Mouse (Mus musculus) CH12.LX (cell line): ENCODE results near the gene Hhipl1. TPM values are rescaled to one million over a fixed set of nuclear protein-coding genes. Genes with fewer than 3 reads are reported as not detected.
A peak's percentile ranks its signal among the peaks of the same experiment; 100 is the strongest.

Experiments used
- DNase-seq: peaks from one replicate; pipeline ENCODE4 v3.0.0-alpha.2; 2013; ENCODE audit errors: extremely low read depth
- H3K27ac ChIP-seq: 2 replicates; pipeline ENCODE4 v1.5.1; 2012; ENCODE audit warnings: low read depth, mild to moderate bottlenecking, control low read depth, moderate library complexity; ENCODE audit not compliant: insufficient read depth
- H3K27me3 ChIP-seq: replicated peaks from 2 replicates; pipeline ENCODE3; 2012; ENCODE audit warnings: inconsistent platforms
- H3K36me3 ChIP-seq, 2 experiments: replicated peaks in 1 of 2; 2 replicates each; pipeline versions ENCODE3 to v1.6.1; 2012; ENCODE audit warnings: inconsistent platforms in 1 of 2, low read length in 1 of 2, mild to moderate bottlenecking in 1 of 2, mixed read lengths in 1 of 2, moderate library complexity in 1 of 2; ENCODE audit not compliant: control insufficient read depth in 1 of 2, insufficient read depth in 1 of 2
- H3K4me1 ChIP-seq, 2 experiments: 2 replicates each; pipeline ENCODE4 v1.6.1; 2012; ENCODE audit warnings: inconsistent platforms in 1 of 2, moderate library complexity in 1 of 2; ENCODE audit not compliant: insufficient read depth in 2 of 2, control insufficient read depth in 1 of 2
- H3K4me2 ChIP-seq: 2 replicates; pipeline ENCODE4 v1.6.1; 2012; ENCODE audit warnings: low read depth, mild to moderate bottlenecking, control low read depth; ENCODE audit not compliant: poor library complexity, insufficient read depth, severe bottlenecking
- H3K4me3 ChIP-seq, 3 experiments: fragments of 150-350 bp in 1 of 3; sonication (generic) in 1 of 3; replicated peaks in 1 of 3; 2 replicates each; pipeline versions ENCODE3 to v1.5.1; 2011 to 2012; ENCODE audit warnings: low read depth in 2 of 3, low read length in 2 of 3, mild to moderate bottlenecking in 2 of 3, moderate library complexity in 2 of 3, control low read depth in 1 of 3, improper control_type of control experiment in 1 of 3, inconsistent platforms in 1 of 3, mixed read lengths in 1 of 3; ENCODE audit not compliant: poor library complexity in 1 of 3
- H3K79me2 ChIP-seq: replicated peaks from 2 replicates; pipeline ENCODE4 v1.6.1; 2012; ENCODE audit warnings: mild to moderate bottlenecking, moderate library complexity; ENCODE audit not compliant: control insufficient read depth, poor library complexity, insufficient read depth, severe bottlenecking; ENCODE audit errors: extremely low read depth
- H3K9ac ChIP-seq: 2 replicates; pipeline ENCODE4 v1.6.1; 2012; ENCODE audit warnings: low read depth, mild to moderate bottlenecking, control low read depth, moderate library complexity; ENCODE audit not compliant: insufficient read depth
- H3K9me3 ChIP-seq: replicated peaks from 2 replicates; pipeline ENCODE3; 2012; ENCODE audit warnings: low read length, inconsistent platforms, mixed read lengths
- BHLHE40 ChIP-seq: IDR thresholded peaks from 2 replicates; pipeline ENCODE4 v1.6.1; 2011; ENCODE audit warnings: mild to moderate bottlenecking, low read depth, low read length, improper control_type of control experiment
- CHD1 ChIP-seq: IDR thresholded peaks from 2 replicates; pipeline ENCODE4 v1.6.1; 2012; ENCODE audit warnings: low read depth, low read length, improper control_type of control experiment, inconsistent platforms
- CHD2 ChIP-seq: IDR thresholded peaks from 2 replicates; pipeline ENCODE4 v1.6.1; 2011; ENCODE audit warnings: low read length, improper control_type of control experiment
- E2F4 ChIP-seq: IDR thresholded peaks from 2 replicates; pipeline ENCODE4 v1.6.1; 2011; ENCODE audit warnings: low read depth, low read length, improper control_type of control experiment; ENCODE audit not compliant: insufficient replicate concordance
- ELF1 ChIP-seq: IDR thresholded peaks from 2 replicates; pipeline ENCODE4 v1.6.1; 2014; ENCODE audit warnings: low read depth, mild to moderate bottlenecking, inconsistent platforms, low read length, improper control_type of control experiment
- EP300 ChIP-seq: IDR thresholded peaks from 2 replicates; pipeline ENCODE4 v1.6.1; 2011; ENCODE audit warnings: low read length, improper control_type of control experiment
- HCFC1 ChIP-seq: IDR thresholded peaks from 2 replicates; pipeline ENCODE4 v1.6.1; 2012; ENCODE audit warnings: low read depth, mild to moderate bottlenecking, inconsistent platforms, low read length, improper control_type of control experiment
- IRF4 ChIP-seq: IDR thresholded peaks from 2 replicates; pipeline ENCODE4 v1.6.1; 2014; ENCODE audit warnings: low read depth, mild to moderate bottlenecking, inconsistent platforms, low read length, improper control_type of control experiment
- KAT2A ChIP-seq: IDR thresholded peaks from 2 replicates; pipeline ENCODE4 v1.6.1; 2012; ENCODE audit warnings: low read length, improper control_type of control experiment, inconsistent platforms; ENCODE audit not compliant: insufficient replicate concordance
- MAFK ChIP-seq: IDR thresholded peaks from 2 replicates; pipeline ENCODE4 v1.6.1; 2011; ENCODE audit warnings: low read length, improper control_type of control experiment; ENCODE audit not compliant: insufficient replicate concordance
- MAX ChIP-seq: IDR thresholded peaks from 2 replicates; pipeline ENCODE4 v1.6.1; 2011; ENCODE audit warnings: low read length, improper control_type of control experiment
- NELFE ChIP-seq: IDR thresholded peaks from 2 replicates; pipeline ENCODE4 v1.6.1; 2011; ENCODE audit warnings: low read depth, low read length, improper control_type of control experiment
- RAD21 ChIP-seq: IDR thresholded peaks from 2 replicates; pipeline ENCODE4 v1.6.1; 2011; ENCODE audit warnings: low read depth, mild to moderate bottlenecking, low read length, improper control_type of control experiment, moderate library complexity
- RCOR1 ChIP-seq: conservative IDR thresholded peaks from 2 replicates; pipeline ENCODE4 v1.6.1; 2012; ENCODE audit warnings: low read depth, mild to moderate bottlenecking, inconsistent platforms, low read length, improper control_type of control experiment
- TBP ChIP-seq: conservative IDR thresholded peaks from 2 replicates; pipeline ENCODE4 v1.6.1; 2011; ENCODE audit warnings: low read depth, low read length, improper control_type of control experiment
- USF1 ChIP-seq: IDR thresholded peaks from 2 replicates; pipeline ENCODE4 v1.6.1; 2014; ENCODE audit warnings: low read depth, mild to moderate bottlenecking, inconsistent platforms, low read length, improper control_type of control experiment
- ZC3H11A ChIP-seq: IDR thresholded peaks from 2 replicates; pipeline ENCODE4 v1.6.1; 2012; ENCODE audit warnings: low read depth, mild to moderate bottlenecking, inconsistent platforms, low read length, improper control_type of control experiment
- ZNF384 ChIP-seq: IDR thresholded peaks from 2 replicates; pipeline ENCODE4 v1.6.1; 2012; ENCODE audit warnings: low read depth, low read length, improper control_type of control experiment, inconsistent platforms
- dilution Hi-C: fragments of 300-500 bp; cut with MboI; formaldehyde crosslinking; loops from 2 replicates; pipeline ENCODE4 v1.14.3; 2020; ENCODE audit warnings: low sequenced_read_pairs; ENCODE audit not compliant: extremely low pct_unique_long_range_greater_than_20kb, extremely low pct_ligation_motif_present
- in situ Hi-C: fragments of 300-500 bp; cut with MboI; formaldehyde crosslinking; loops from 3 replicates; pipeline ENCODE4 v1.14.3; 2019; ENCODE audit warnings: low sequenced_read_pairs, low pct_ligation_motif_present, low pct_unique_long_range_greater_than_20kb, mixed read lengths
- polyA plus RNA-seq: library from polyadenylated mRNA; unstranded; fragments of >175 nt; gene quantifications from 2 replicates; pipeline ENCODE4 v1.2.1, GENCODE M21; 2012; ENCODE audit warnings: low read depth; ENCODE audit not compliant: insufficient read length
- total RNA-seq, 2 experiments: library from RNA; depleted of rRNA; stranded (reverse); fragments of 300-350 nt in 1 of 2; fragments of >200 nt in 1 of 2; gene quantifications; 2 replicates each; pipeline ENCODE4 v1.2.3; 2012 to 2014

Gene Hhipl1
- total and polyA plus RNA-seq, 3 experiments = not detected

DNA sequence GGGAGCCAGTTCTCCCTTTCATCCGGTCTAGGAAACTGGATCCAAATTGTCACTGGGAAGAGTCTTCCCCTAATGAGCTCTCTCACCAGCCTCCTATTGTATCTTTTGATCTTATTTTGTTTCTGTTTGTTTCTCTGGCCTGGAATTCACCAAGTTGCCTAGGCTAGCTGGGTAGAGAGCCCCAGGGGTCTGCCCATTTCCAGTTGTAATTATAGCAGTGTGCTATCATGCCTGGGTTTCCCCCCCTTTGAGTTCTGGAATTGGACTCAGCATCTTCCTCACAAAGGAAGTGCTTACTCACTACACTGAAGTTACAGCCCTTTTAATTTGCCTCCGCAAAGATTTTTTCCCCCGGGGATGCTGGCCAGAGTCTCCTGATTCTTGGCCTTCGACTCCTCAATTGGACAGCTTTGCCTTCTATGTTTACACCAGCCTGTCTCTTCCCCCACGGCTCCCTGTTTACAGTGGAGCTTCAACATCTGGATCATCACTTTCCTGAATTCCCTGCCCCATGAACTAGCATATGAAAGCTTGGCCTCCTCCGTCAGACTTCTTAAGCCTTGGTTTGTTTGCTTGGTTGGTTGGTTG, 2.2 kb upstream of the Hhipl1 start:
- in situ Hi-C loops (no loop called here), dilution Hi-C loops (no loop called here)
- Histone ChIP-seq H3K79me2 (no peaks in the 10 kb centered on the region), H3K4me1 (peaks cover 0 to 8% of the 10 kb centered on the region in 2 experiments; a peak in 2 of 4 replicates), H3K4me3 (no peak overlapping the region), H3K27me3 (peaks cover 37% of the 10 kb centered on the region), H3K9ac (no peak overlapping the region), H3K36me3 (no peaks in the 10 kb centered on the region), H3K4me2 (no peak overlapping the region), H3K9me3 (peaks cover 3% of the 10 kb centered on the region), H3K27ac (no peak overlapping the region)
- TF ChIP-seq KAT2A = no peak
- TF ChIP-seq RAD21 = no peak
- no peak for TF ChIP-seq IRF4
- no peak for TF ChIP-seq EP300
- TF ChIP-seq CHD1 = no peak
- no peak for TF ChIP-seq NELFE
- no peak for TF ChIP-seq CHD2
- no peak for TF ChIP-seq ZNF384
- TF ChIP-seq MAFK = no peak
- no peak for TF ChIP-seq HCFC1
- TF ChIP-seq USF1 = no peak
- TF ChIP-seq ZC3H11A = no peak
- TF ChIP-seq TBP = no peak
- no peak for TF ChIP-seq E2F4
- TF ChIP-seq ELF1 = no peak
- no peak for TF ChIP-seq MAX
- no peak for DNase-seq

DNA sequence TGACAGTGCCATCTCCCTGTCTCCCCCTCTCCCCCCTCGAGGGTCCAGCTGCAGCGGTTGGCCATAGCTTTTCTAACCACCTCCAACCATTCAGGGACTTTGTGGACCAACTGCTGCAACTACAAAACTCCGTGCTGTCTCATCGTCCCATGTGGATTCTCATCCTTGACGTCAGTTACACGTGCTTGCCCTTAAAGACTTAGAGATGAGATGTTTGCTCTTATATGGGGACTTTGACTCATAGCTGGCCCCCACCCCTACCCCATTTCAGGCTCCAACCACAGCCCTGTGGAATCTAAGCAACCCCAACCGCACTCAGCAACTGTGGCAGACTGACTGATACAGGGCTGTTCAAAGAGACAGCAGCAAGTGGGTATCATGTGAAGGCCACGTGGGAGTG, 898 bp upstream of the Hhipl1 start:
- H3K4me1 ChIP-seq = peaks cover 0 to 15% of the 10 kb centered on the region in 2 experiments; a peak in 2 of 4 replicates
- H3K27me3 ChIP-seq = peaks cover 43% of the 10 kb centered on the region
- no peaks in the 10 kb centered on the region for H3K79me2 ChIP-seq
- no peak overlapping the region for H3K4me3 ChIP-seq
- dilution Hi-C loops (no loop called here), in situ Hi-C loops (no loop called here)
- TF ChIP-seq HCFC1 (no peak), RCOR1 (no peak), BHLHE40 (peak; percentile 35)
- H3K27ac ChIP-seq = no peak overlapping the region
- no peak for DNase-seq
- H3K9ac ChIP-seq = no peak overlapping the region
- H3K9me3 ChIP-seq = peaks cover 3% of the 10 kb centered on the region
- no peaks in the 10 kb centered on the region for H3K36me3 ChIP-seq
- no peak overlapping the region for H3K4me2 ChIP-seq
